Mouse (Mus musculus): ENCODE data around the gene Rdh1. TPM values are rescaled to one million over a fixed set of nuclear protein-coding genes. Genes with fewer than 3 reads are reported as not detected.

The Rdh1 gene
- under 1 TPM in 1 of 2 experiments, not detected in 1; 0.13 TPM for polyA plus RNA-seq (2017; shearing (Covaris generic))

GRCm38 (mm10) chr10:127759181-127760110 is at the start of gene Rdh1, which contains the start of gene Rdh16f1:
TSS of gene Rdh1 (plus strand) at chr10:127759721.
TSS of gene Rdh16f1 (plus strand) at chr10:127759787.
- peak; percentile 40 for ATAC-seq

DNA sequence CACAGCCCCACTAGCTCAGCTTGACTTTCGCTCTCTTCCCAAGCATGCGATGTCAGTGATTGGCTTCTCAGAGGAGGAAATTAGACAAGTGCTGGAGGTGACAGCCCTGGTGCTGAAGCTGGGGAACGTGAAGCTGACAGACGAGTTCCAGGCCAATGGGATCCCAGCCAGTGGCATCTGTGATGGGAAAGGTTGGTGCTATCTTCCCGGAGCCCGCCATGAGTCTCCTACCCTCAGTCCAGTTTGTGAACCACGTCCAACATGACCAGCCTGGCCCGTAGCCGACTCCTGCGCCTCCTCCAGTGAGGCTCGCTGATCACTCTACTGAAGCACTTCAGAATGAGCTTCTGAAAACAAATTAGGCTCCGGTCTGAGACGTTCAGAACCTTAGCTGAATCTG is 49.2 kb upstream of the Rdh1 start:
- no peak for ATAC-seq

GRCm38 (mm10) chr10:127712736-127713135 is 46.8 kb upstream of the Rdh1 start:
- ATAC-seq, result no peak

DNA sequence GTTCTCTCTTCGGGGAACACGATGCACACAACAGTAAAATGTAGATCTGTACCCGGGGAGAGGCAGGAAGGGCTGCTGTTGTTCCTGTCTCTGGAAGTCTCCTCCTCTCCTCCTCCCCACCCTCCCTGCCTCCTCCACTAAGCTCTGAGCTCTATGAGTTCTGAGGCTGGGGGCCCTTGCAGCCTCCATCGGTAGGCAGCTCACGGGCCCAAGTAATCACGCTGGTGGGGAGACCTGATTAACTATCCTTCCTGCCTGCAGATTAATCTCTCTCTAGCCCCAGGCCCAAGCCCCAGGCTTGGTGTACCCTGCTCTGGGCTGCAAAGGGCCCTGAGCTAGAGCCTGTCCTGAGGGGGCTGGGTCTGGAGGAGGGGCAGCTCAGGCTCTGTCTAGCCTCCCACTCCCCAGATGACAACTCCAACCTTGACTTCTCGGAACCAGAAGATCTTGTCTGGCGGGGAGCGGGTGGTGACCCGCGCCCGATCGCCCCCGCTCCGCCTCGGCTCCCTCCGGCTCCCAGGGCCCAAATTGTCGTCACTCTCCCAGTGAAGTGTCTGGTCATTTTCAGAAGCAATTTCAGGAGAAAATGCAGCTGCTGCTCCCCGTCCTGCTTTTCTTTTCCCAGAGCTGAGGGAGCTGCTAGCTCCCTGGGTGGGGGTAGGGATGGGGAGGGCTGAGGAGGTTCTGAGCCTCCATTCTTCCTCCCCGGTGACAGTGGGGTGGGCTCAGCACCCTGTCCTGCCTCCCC is 37.7 kb upstream of the Rdh1 start:
- ATAC-seq, result no peak

DNA sequence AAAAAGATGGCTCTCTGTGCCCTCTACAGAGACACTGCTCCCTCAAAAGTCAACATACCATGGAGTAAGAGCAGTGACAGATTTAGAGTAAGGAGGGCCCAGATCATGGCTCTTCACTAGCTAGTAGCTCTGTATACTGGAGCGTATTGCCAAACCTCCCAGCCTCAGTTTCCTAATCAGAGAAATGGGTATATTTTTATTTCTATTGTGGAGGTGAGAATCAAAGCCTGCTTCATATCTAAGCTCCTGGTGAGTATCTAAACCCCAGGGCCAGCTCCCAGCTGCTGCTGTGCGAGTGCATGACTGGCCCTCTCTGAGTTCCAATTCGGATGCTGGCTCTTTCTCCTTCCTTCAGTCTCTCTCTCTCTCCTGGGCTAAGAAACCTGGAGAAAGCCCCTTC is 35.3 kb upstream of the Rdh1 start, which contains the start of gene Tac2:
Gene Tac2, plus strand, starts transcription at position 301 of the 400 bp plus-strand sequence.
- ATAC-seq, result no peak

DNA sequence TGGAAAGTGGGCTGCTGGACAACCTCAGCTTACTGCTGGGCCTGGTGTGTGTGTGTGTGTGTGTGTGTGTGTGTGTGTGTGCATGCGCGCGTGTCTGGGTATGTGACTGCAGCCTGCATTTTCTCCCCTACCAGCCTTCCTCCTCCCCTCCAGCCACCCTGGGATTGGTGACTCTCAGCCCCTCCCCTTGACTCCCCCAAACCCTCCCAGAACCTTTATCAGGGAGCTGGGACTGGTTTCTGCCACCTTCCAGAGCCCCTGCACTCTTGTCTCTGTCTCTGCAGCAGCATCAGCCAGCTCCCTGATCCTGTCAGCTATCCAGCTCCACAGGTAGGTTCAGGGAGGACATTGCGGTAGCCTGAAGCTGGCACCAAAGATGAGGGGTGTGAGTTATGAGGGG is 34.4 kb upstream of the Rdh1 start:
- ATAC-seq, result no peak

GRCm38 (mm10) chr10:127728437-127728836 is 31.1 kb upstream of the Rdh1 start:
- ATAC-seq, result no peak

- ATAC-seq, result no peak
These were observed 29.1 kb upstream of the Rdh1 start for GRCm38 (mm10) chr10:127730285-127730932.

DNA sequence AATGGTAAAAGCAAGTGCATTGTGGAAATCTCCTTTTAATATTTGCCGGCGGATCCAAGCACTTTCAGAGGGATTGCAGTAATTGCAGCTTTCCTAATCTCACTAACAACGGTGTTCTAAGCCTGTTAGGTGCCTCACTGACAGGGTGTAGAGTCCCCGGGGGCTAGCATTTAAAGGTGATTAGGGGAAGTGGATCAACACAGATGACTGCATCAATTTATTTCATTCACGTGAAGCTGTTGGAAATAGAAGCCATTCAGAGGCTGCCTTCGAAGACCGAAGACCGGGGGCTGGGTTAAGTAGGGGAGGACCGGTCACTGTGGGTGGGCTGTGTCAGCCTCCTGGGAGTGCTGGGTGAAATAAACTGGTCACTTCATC is 28.6 kb upstream of the Rdh1 start:
- no peak for ATAC-seq

- no peak for ATAC-seq
These were observed 28.1 kb upstream of the Rdh1 start for GRCm38 (mm10) chr10:127731397-127731796.

DNA sequence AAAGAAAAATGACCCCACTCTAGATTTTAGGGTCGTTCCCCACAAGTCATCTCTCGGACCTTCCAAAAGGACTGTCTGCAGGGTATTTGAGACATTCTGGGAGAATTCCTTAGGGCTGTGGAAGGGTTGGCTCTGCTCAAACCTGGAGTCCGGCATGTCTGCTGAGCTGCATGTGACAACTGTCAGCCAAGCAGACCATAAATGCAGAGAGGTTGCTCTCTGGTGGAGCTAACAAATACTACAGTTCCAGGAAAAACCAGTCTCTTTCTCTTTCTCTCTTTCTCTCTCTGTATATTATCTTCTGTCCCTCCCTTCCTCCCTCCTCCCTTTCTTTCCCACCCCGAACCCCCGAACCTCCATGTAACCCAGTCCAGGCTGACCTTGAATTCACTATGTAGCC is 25.1 kb upstream of the Rdh1 start:
- no peak for ATAC-seq

- ATAC-seq, result no peak
These were observed 23.3 kb upstream of the Rdh1 start for GRCm38 (mm10) chr10:127736266-127736665.

- ATAC-seq, result no peak
These were observed 22.6 kb upstream of the Rdh1 start for GRCm38 (mm10) chr10:127736916-127737315.

GRCm38 (mm10) chr10:127737552-127737951 is 22.0 kb upstream of the Rdh1 start:
- no peak for ATAC-seq

GRCm38 (mm10) chr10:127738151-127738882 is 21.2 kb upstream of the Rdh1 start:
- no peak for ATAC-seq

DNA sequence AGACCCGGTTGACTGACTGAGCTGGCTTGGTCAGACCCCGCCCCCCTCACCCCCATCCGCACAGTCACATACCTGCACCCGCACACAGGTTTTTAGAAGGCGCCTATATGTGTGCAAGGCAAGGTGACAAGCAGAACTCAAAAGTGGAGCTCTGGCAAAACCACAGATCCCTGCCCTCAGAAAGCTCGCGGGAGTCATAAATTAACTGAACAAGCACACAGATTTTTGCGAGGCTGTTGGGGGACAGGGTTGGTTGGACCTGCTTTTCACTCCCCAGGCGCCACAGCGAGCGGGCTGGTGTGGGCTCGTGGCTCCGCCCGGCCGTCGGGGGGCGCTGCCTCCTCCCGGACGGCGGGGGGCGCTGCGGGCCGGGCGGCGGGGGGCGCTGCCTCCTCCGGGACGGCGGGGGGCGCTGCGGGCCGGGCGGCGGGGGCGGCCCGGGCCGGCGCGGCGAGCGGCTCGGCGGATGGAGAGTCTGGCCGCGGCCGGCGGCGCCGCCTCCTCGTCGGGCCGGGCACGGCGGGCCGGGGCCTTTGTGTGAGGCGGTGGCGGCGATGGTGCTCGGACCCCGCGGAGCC is 20.3 kb upstream of the Rdh1 start, which contains the start of gene Zbtb39:
Gene Zbtb39, plus strand, starts transcription at position 456 of the 578 bp plus-strand sequence.
- peak; percentile 67 for ATAC-seq

GRCm38 (mm10) chr10:127739661-127740161 is 19.8 kb upstream of the Rdh1 start:
- ATAC-seq, result peak; percentile 35

DNA sequence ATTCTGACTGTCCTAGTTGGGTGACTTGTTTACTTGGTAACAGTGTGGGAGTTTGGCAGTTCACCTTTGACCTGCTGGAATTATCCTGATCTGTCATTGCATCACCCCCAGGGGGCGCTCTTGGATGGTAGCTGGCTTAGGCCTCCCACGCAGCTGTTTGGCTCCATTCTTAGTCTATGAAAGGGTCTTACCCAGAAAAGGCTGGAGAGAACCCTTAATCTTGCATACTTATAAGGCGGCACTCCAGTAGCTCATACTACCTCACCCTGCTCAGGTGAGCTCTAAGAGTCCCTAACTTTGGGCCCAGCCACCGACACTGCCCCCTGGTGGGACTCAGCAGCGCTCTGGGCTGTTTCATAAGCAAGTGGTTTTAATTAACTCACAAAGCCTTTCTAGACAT is 14.9 kb upstream of the Rdh1 start:
- no peak for ATAC-seq

- no peak for ATAC-seq
These were observed 13.6 kb upstream of the Rdh1 start for GRCm38 (mm10) chr10:127745886-127746285.

DNA sequence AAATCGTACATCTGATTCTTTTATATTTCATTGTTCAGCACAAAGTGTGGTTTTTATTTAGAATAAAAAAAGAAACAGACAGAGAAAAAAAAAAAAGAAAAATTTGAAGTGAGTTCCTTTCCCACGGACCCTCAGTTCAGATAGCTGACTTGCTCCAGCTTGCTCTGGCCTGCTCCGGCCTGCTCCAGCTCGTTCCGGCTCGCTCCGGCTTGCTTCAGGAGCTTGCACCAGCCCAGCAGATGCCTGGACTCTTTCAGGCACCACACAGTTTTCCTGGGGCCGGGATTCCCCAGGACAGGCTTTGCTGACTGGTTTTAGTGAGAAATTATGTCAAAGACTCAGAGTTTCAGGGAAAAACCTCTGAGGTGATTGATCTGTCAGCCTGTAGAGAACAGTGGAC is 12.3 kb upstream of the Rdh1 start:
- ATAC-seq, result no peak

- ATAC-seq, result no peak
These were observed 10.5 kb upstream of the Rdh1 start for GRCm38 (mm10) chr10:127748847-127749612.
